Mouse (Mus musculus) E14TG2a.4 (cell line): ENCODE results near the gene Galnt17.

Experiments
- H3K27me3 ChIP-seq: 2 replicates; pipeline ENCODE4 v1.6.1; 2014; ENCODE audit warnings: low read length, control low read depth; ENCODE audit not compliant: insufficient read depth
- H3K36me3 ChIP-seq: 2 replicates; pipeline ENCODE4 v1.6.1; 2014; ENCODE audit warnings: low read length, control low read depth; ENCODE audit not compliant: insufficient read depth
- H3K4me1 ChIP-seq: replicated peaks from 2 replicates; pipeline ENCODE4 v1.6.1; 2014; ENCODE audit warnings: low read depth, low read length, control low read depth
- H3K4me3 ChIP-seq: replicated peaks from 2 replicates; pipeline ENCODE4 v1.5.1; 2014; ENCODE audit warnings: mild to moderate bottlenecking, low read length
- H3K9me3 ChIP-seq: 2 replicates; pipeline ENCODE4 v1.6.1; 2014; ENCODE audit warnings: low read length, control low read depth
- CTCF ChIP-seq: conservative IDR thresholded peaks from 2 replicates; pipeline ENCODE4 v1.5.1; 2014; ENCODE audit warnings: low read length
- NANOG ChIP-seq: IDR thresholded peaks from 2 replicates; pipeline ENCODE4 v1.6.1; 2014; ENCODE audit warnings: borderline replicate concordance, low read length, mixed read lengths
- POU5F1 ChIP-seq: IDR thresholded peaks from 2 replicates; pipeline ENCODE4 v1.6.1; 2014; ENCODE audit warnings: low read length, borderline replicate concordance

Gene Galnt17

GRCm38 (mm10) chr5:130938911-130939608 lies 369.2 kb downstream of the Galnt17 start:
- no peaks in the 10 kb centered on the region for H3K27me3 ChIP-seq
- no peaks in the 10 kb centered on the region for H3K9me3 ChIP-seq
- no peak overlapping the region for H3K4me3 ChIP-seq
- TF ChIP-seq NANOG (no peak), POU5F1 (no peak), CTCF (no peak)
- H3K36me3 ChIP-seq = no peaks in the 10 kb centered on the region
- H3K4me1 ChIP-seq = peaks cover 11% of the 10 kb centered on the region

GRCm38 (mm10) chr5:130938274-130938741 lies 370.0 kb downstream of the Galnt17 start:
- Histone ChIP-seq H3K4me3 (no peak overlapping the region), H3K36me3 (no peaks in the 10 kb centered on the region), H3K9me3 (no peaks in the 10 kb centered on the region), H3K4me1 (peaks cover 11% of the 10 kb centered on the region), H3K27me3 (no peaks in the 10 kb centered on the region)
- TF ChIP-seq NANOG = no peak

- Histone ChIP-seq H3K4me1 (no peaks in the 10 kb centered on the region), H3K36me3 (no peaks in the 10 kb centered on the region), H3K9me3 (no peaks in the 10 kb centered on the region), H3K4me3 (no peak overlapping the region), H3K27me3 (no peaks in the 10 kb centered on the region)
- TF ChIP-seq CTCF = no peak
- TF ChIP-seq POU5F1 = no peak
- no peak for TF ChIP-seq NANOG
These were observed 377.3 kb downstream of the Galnt17 start for GRCm38 (mm10) chr5:130930999-130931398.

- Histone ChIP-seq H3K36me3 (no peaks in the 10 kb centered on the region), H3K4me1 (peaks cover 10% of the 10 kb centered on the region), H3K4me3 (no peak overlapping the region), H3K9me3 (no peaks in the 10 kb centered on the region), H3K27me3 (no peaks in the 10 kb centered on the region)
- TF ChIP-seq CTCF = no peak
- TF ChIP-seq NANOG = no peak
- no peak for TF ChIP-seq POU5F1
These were observed 380.5 kb downstream of the Galnt17 start for GRCm38 (mm10) chr5:130927794-130928149.

GRCm38 (mm10) chr5:130927138-130927793 lies 381.0 kb downstream of the Galnt17 start:
- H3K36me3 ChIP-seq = no peaks in the 10 kb centered on the region
- no peaks in the 10 kb centered on the region for H3K27me3 ChIP-seq
- no peaks in the 10 kb centered on the region for H3K9me3 ChIP-seq
- H3K4me3 ChIP-seq = no peak overlapping the region
- peaks cover 10% of the 10 kb centered on the region for H3K4me1 ChIP-seq
- TF ChIP-seq NANOG (no peak), CTCF (peak; percentile 58), POU5F1 (no peak)

GRCm38 (mm10) chr5:130925681-130926080 lies 382.6 kb downstream of the Galnt17 start:
- Histone ChIP-seq H3K9me3 (no peaks in the 10 kb centered on the region), H3K4me1 (peaks cover 10% of the 10 kb centered on the region), H3K27me3 (no peaks in the 10 kb centered on the region), H3K4me3 (no peak overlapping the region), H3K36me3 (no peaks in the 10 kb centered on the region)
- TF ChIP-seq POU5F1 (no peak), NANOG (no peak), CTCF (no peak)

- no peaks in the 10 kb centered on the region for H3K27me3 ChIP-seq
These were observed 384.0 kb downstream of the Galnt17 start for GRCm38 (mm10) chr5:130924245-130924827.

GRCm38 (mm10) chr5:130919969-130920368 lies 388.3 kb downstream of the Galnt17 start:
- H3K9me3 ChIP-seq = no peaks in the 10 kb centered on the region
- H3K27me3 ChIP-seq = no peaks in the 10 kb centered on the region
- TF ChIP-seq CTCF = peak; percentile 71
- no peak for TF ChIP-seq NANOG
- TF ChIP-seq POU5F1 = no peak
- H3K4me1 ChIP-seq = peaks cover 10% of the 10 kb centered on the region
- no peaks in the 10 kb centered on the region for H3K36me3 ChIP-seq
- no peak overlapping the region for H3K4me3 ChIP-seq

More at GRCm38 (mm10) chr5:130924245-130924827, 384.0 kb downstream of the Galnt17 start:
- TF ChIP-seq CTCF (no peak), NANOG (no peak), POU5F1 (no peak)
- Histone ChIP-seq H3K4me3 (no peak overlapping the region), H3K4me1 (peaks cover 10% of the 10 kb centered on the region), H3K36me3 (no peaks in the 10 kb centered on the region), H3K9me3 (no peaks in the 10 kb centered on the region)
